Mouse (Mus musculus) limb, embryonic 11.5 days (tissue): ENCODE data around the gene Stom. TPM values are rescaled to one million over a fixed set of nuclear protein-coding genes. Genes with fewer than 3 reads are reported as not detected.

Experiments used
- ATAC-seq: fragments of 200-750 bp; cut with Nextera tagmentation; 2 replicates; pipeline ENCODE4 v1.8.0; 2017; ENCODE audit warnings: low read depth; ENCODE audit not compliant: insufficient number of reproducible peaks, low FRiP score, low TSS enrichment
- DNase-seq: peaks from one replicate; pipeline ENCODE4 v3.0.0-alpha.2; 2015; ENCODE audit warnings: low spot score
- H3K27ac ChIP-seq: fragments of 300-500 bp; sonication (generic); replicated peaks from 2 replicates; pipeline ENCODE4 v1.5.1; 2014; ENCODE audit warnings: low read depth, mild to moderate bottlenecking, low read length
- H3K27me3 ChIP-seq: fragments of 300-500 bp; sonication (generic); 2 replicates; pipeline ENCODE4 v1.6.1; 2014; ENCODE audit warnings: mild to moderate bottlenecking, low read length, mixed read lengths; ENCODE audit not compliant: control insufficient read depth, insufficient read depth
- H3K36me3 ChIP-seq: fragments of 300-500 bp; sonication (generic); 2 replicates; pipeline ENCODE4 v1.6.1; 2014; ENCODE audit warnings: mild to moderate bottlenecking, low read length, moderate library complexity, mixed read lengths; ENCODE audit not compliant: control insufficient read depth, insufficient read depth
- H3K4me1 ChIP-seq: fragments of 300-500 bp; sonication (generic); 2 replicates; pipeline ENCODE4 v1.6.1; 2014; ENCODE audit warnings: low read length, mixed read lengths; ENCODE audit not compliant: control insufficient read depth, insufficient read depth
- H3K4me2 ChIP-seq: fragments of 300-500 bp; sonication (generic); 2 replicates; pipeline ENCODE4 v1.6.1; 2014; ENCODE audit warnings: low read depth, mild to moderate bottlenecking, moderate library complexity; ENCODE audit not compliant: severe bottlenecking
- H3K4me3 ChIP-seq: fragments of 300-500 bp; sonication (generic); 2 replicates; pipeline ENCODE4 v1.5.1; 2014; ENCODE audit warnings: low read depth, low read length
- H3K9ac ChIP-seq: fragments of 300-500 bp; sonication (generic); 2 replicates; pipeline ENCODE4 v1.6.1; 2014; ENCODE audit warnings: mild to moderate bottlenecking, low read length
- H3K9me3 ChIP-seq: fragments of 300-500 bp; sonication (generic); 2 replicates; pipeline ENCODE4 v1.6.1; 2016; ENCODE audit warnings: low read length; ENCODE audit not compliant: control insufficient read depth
- WGBS: fragments of 180-500 bp; shearing (Covaris S2); extraction: QIAGEN DNeasy Blood & Tissue Kit; methylation state at CpG from one replicate; pipeline ENCODE4 v1.1.7; 2014; 5-methylcytosine and 5-hydroxymethylcytosine counted together
- polyA plus RNA-seq: library from polyadenylated mRNA; unstranded; fragments of >200 nt; fragmentation: Nextera tagmentation; extraction: Ambion mirVana; gene quantifications from 2 replicates; pipeline ENCODE4 v1.2.1, GENCODE M21; 2014

Gene Stom
- polyA plus RNA-seq, 1 experiment from 2014 or later = 10.9 TPM

GRCm38 (mm10) chr2:35345984-35346383, 9.2 kb upstream of the Stom start:
- no peak overlapping the region for H3K4me2 ChIP-seq
- H3K36me3 ChIP-seq = no peaks in the 10 kb centered on the region
- ATAC-seq = no peak
- no peak for DNase-seq
- no peaks in the 10 kb centered on the region for H3K9me3 ChIP-seq
- 68% methylated on average over 2 of the region's 2 CpGs for WGBS
- no peak overlapping the region for H3K4me3 ChIP-seq
- no peaks in the 10 kb centered on the region for H3K4me1 ChIP-seq
- H3K9ac ChIP-seq = no peak overlapping the region
- H3K27me3 ChIP-seq = no peaks in the 10 kb centered on the region
- no peak overlapping the region for H3K27ac ChIP-seq

- WGBS = 85% methylated on average over 3 of the region's 3 CpGs
These were observed 5.8 kb upstream of the Stom start for GRCm38 (mm10) chr2:35342605-35343004.

GRCm38 (mm10) chr2:35338707-35339106, 1.9 kb upstream of the Stom start:
- Histone ChIP-seq H3K4me2 (no peak overlapping the region), H3K9ac (no peak overlapping the region), H3K4me3 (no peak overlapping the region), H3K27ac (no peak overlapping the region), H3K27me3 (peaks cover 4% of the 10 kb centered on the region; the same call in 1 of the 2 replicates), H3K9me3 (no peaks in the 10 kb centered on the region), H3K36me3 (no peaks in the 10 kb centered on the region), H3K4me1 (peaks cover 3% of the 10 kb centered on the region; the same call in 1 of the 2 replicates)
- WGBS = 82% methylated on average over 6 of the region's 6 CpGs
- no peak for DNase-seq
- no peak for ATAC-seq

More at GRCm38 (mm10) chr2:35342605-35343004, 5.8 kb upstream of the Stom start:
- H3K4me1 ChIP-seq = no peaks in the 10 kb centered on the region
- no peak for DNase-seq
- H3K27me3 ChIP-seq = no peaks in the 10 kb centered on the region
- no peaks in the 10 kb centered on the region for H3K9me3 ChIP-seq
- no peak overlapping the region for H3K27ac ChIP-seq
- no peak overlapping the region for H3K9ac ChIP-seq
- H3K4me3 ChIP-seq = no peak overlapping the region
- H3K36me3 ChIP-seq = no peaks in the 10 kb centered on the region
- ATAC-seq = no peak
- no peak overlapping the region for H3K4me2 ChIP-seq

- ATAC-seq (no peak), DNase-seq (no peak)
- Histone ChIP-seq H3K27ac (no peak overlapping the region), H3K4me2 (no peak overlapping the region), H3K4me3 (no peak overlapping the region), H3K27me3 (peaks cover 4% of the 10 kb centered on the region; the same call in 1 of the 2 replicates), H3K9ac (no peak overlapping the region), H3K4me1 (peaks cover 3% of the 10 kb centered on the region; the same call in 1 of the 2 replicates), H3K9me3 (no peaks in the 10 kb centered on the region), H3K36me3 (no peaks in the 10 kb centered on the region)
- WGBS = 56% methylated on average over 1 of the region's 1 CpGs
These were observed 1.3 kb upstream of the Stom start for GRCm38 (mm10) chr2:35338036-35338435.

- DNase-seq (no peak), ATAC-seq (no peak)
- Histone ChIP-seq H3K4me3 (0 out of 2 replicates have a peak overlapping the region, but pooled peaks have one; percentile 70), H3K9me3 (no peaks in the 10 kb centered on the region), H3K27ac (peak overlapping the region; percentile 23), H3K4me1 (peaks cover 3% of the 10 kb centered on the region; the same call in 1 of the 2 replicates), H3K27me3 (peaks cover 4% of the 10 kb centered on the region; the same call in 1 of the 2 replicates), H3K9ac (no peak overlapping the region), H3K4me2 (peak overlapping the region; percentile 100), H3K36me3 (no peaks in the 10 kb centered on the region)
- 47% methylated on average over 10 of the region's 10 CpGs for WGBS
These were observed 643 bp upstream of the Stom start for GRCm38 (mm10) chr2:35337419-35337818.

GRCm38 (mm10) chr2:35335620-35336019, 1.2 kb downstream of the Stom start:
- no peak overlapping the region for H3K9ac ChIP-seq
- H3K4me3 ChIP-seq = peak overlapping the region; percentile 70; the same call in 1 of the 2 replicates
- ATAC-seq (no peak), DNase-seq (no peak)
- 8% methylated on average over 7 of the region's 7 CpGs for WGBS
- H3K4me1 ChIP-seq = peaks cover 3% of the 10 kb centered on the region; the same call in 1 of the 2 replicates
- H3K27ac ChIP-seq = no peak overlapping the region
- no peaks in the 10 kb centered on the region for H3K9me3 ChIP-seq
- no peak overlapping the region for H3K4me2 ChIP-seq
- no peaks in the 10 kb centered on the region for H3K36me3 ChIP-seq
- peaks cover 4% of the 10 kb centered on the region; the same call in 1 of the 2 replicates for H3K27me3 ChIP-seq

- Histone ChIP-seq H3K27me3 (peaks cover 4% of the 10 kb centered on the region; the same call in 1 of the 2 replicates), H3K36me3 (no peaks in the 10 kb centered on the region), H3K4me1 (peaks cover 3% of the 10 kb centered on the region; the same call in 1 of the 2 replicates), H3K27ac (no peak overlapping the region), H3K9ac (no peak overlapping the region), H3K4me2 (no peak overlapping the region), H3K4me3 (no peak overlapping the region), H3K9me3 (no peaks in the 10 kb centered on the region)
- ATAC-seq = no peak
- DNase-seq = no peak
These were observed 3.1 kb downstream of the Stom start for GRCm38 (mm10) chr2:35333670-35334069.

GRCm38 (mm10) chr2:35331205-35331604, 5.6 kb downstream of the Stom start:
- H3K36me3 ChIP-seq = no peaks in the 10 kb centered on the region
- no peak overlapping the region for H3K4me2 ChIP-seq
- ATAC-seq (no peak), DNase-seq (no peak)
- H3K4me1 ChIP-seq = no peaks in the 10 kb centered on the region
- peaks cover 4% of the 10 kb centered on the region; the same call in 1 of the 2 replicates for H3K27me3 ChIP-seq
- WGBS = 55% methylated on average over 2 of the region's 2 CpGs
- no peak overlapping the region for H3K27ac ChIP-seq
- H3K9ac ChIP-seq = no peak overlapping the region
- no peak overlapping the region for H3K4me3 ChIP-seq
- no peaks in the 10 kb centered on the region for H3K9me3 ChIP-seq

GRCm38 (mm10) chr2:35329061-35329460, 7.7 kb downstream of the Stom start:
- ATAC-seq (no peak), DNase-seq (no peak)
- H3K4me3 ChIP-seq = no peak overlapping the region
- 83% methylated on average over 2 of the region's 2 CpGs for WGBS
- H3K27ac ChIP-seq = no peak overlapping the region
- no peaks in the 10 kb centered on the region for H3K27me3 ChIP-seq
- H3K9me3 ChIP-seq = no peaks in the 10 kb centered on the region
- no peaks in the 10 kb centered on the region for H3K4me1 ChIP-seq
- H3K36me3 ChIP-seq = no peaks in the 10 kb centered on the region
- no peak overlapping the region for H3K4me2 ChIP-seq
- H3K9ac ChIP-seq = no peak overlapping the region
